Mouse (Mus musculus) intestine, postnatal 0 days (tissue): ENCODE measurements around the gene Cdk6. TPM values are rescaled to one million over a fixed set of nuclear protein-coding genes. Genes with fewer than 3 reads are reported as not detected.

Experiments
- ATAC-seq: fragments of 200-750 bp; cut with Nextera tagmentation; 2 replicates; pipeline ENCODE4 v1.8.0; 2017; ENCODE audit warnings: mild to moderate bottlenecking, moderate TSS enrichment, moderate library complexity
- H3K27ac ChIP-seq: fragments of 300-500 bp; sonication (generic); 2 replicates; pipeline ENCODE4 v1.5.1; 2014; ENCODE audit warnings: mild to moderate bottlenecking, low read depth, low read length, moderate library complexity
- H3K27me3 ChIP-seq: fragments of 300-500 bp; sonication (generic); replicated peaks from 2 replicates; pipeline ENCODE4 v1.6.1; 2014; ENCODE audit warnings: low read length, mixed read lengths; ENCODE audit not compliant: control insufficient read depth, insufficient read depth
- H3K36me3 ChIP-seq: fragments of 300-500 bp; sonication (generic); 2 replicates; pipeline ENCODE4 v1.6.1; 2014; ENCODE audit warnings: mild to moderate bottlenecking, moderate library complexity; ENCODE audit not compliant: control insufficient read depth, insufficient read depth
- H3K4me1 ChIP-seq: fragments of 300-500 bp; sonication (generic); replicated peaks from 2 replicates; pipeline ENCODE4 v1.6.1; 2014; ENCODE audit warnings: antibody characterized with exemption, low read length, mixed read lengths; ENCODE audit not compliant: control insufficient read depth, insufficient read depth
- H3K4me2 ChIP-seq: fragments of 300-500 bp; sonication (generic); replicated peaks from 2 replicates; pipeline ENCODE4 v1.6.1; 2014; ENCODE audit warnings: low read depth, mild to moderate bottlenecking, moderate library complexity
- H3K4me3 ChIP-seq: fragments of 300-500 bp; sonication (generic); 2 replicates; pipeline ENCODE4 v1.5.1; 2014; ENCODE audit warnings: low read depth, low read length
- H3K9ac ChIP-seq: fragments of 300-500 bp; sonication (generic); 2 replicates; pipeline ENCODE4 v1.6.1; 2014; ENCODE audit warnings: mild to moderate bottlenecking, low read depth, low read length
- H3K9me3 ChIP-seq: fragments of 300-500 bp; sonication (generic); 2 replicates; pipeline ENCODE4 v1.6.1; 2016; ENCODE audit warnings: mixed run types; ENCODE audit not compliant: control insufficient read depth
- CTCF ChIP-seq: sonication (generic); IDR thresholded peaks from 2 replicates; pipeline ENCODE4 v1.5.1; 2016; ENCODE audit warnings: low read depth, mild to moderate bottlenecking, control low read depth, antibody characterized with exemption, moderate library complexity
- WGBS: fragments of 180-500 bp; shearing (Covaris S2); extraction: QIAGEN DNeasy Blood & Tissue Kit; methylation state at CpG from one replicate; pipeline ENCODE4 v1.1.7; 2014; 5-methylcytosine and 5-hydroxymethylcytosine counted together
- polyA plus RNA-seq: library from polyadenylated mRNA; unstranded; fragments of >200 nt; fragmentation: Nextera tagmentation; extraction: Ambion mirVana; gene quantifications from 2 replicates; pipeline ENCODE4 v1.2.1, GENCODE M21; 2015

Cdk6 gene
- 12.7 and 13.2 TPM in 2 replicates for polyA plus RNA-seq

DNA sequence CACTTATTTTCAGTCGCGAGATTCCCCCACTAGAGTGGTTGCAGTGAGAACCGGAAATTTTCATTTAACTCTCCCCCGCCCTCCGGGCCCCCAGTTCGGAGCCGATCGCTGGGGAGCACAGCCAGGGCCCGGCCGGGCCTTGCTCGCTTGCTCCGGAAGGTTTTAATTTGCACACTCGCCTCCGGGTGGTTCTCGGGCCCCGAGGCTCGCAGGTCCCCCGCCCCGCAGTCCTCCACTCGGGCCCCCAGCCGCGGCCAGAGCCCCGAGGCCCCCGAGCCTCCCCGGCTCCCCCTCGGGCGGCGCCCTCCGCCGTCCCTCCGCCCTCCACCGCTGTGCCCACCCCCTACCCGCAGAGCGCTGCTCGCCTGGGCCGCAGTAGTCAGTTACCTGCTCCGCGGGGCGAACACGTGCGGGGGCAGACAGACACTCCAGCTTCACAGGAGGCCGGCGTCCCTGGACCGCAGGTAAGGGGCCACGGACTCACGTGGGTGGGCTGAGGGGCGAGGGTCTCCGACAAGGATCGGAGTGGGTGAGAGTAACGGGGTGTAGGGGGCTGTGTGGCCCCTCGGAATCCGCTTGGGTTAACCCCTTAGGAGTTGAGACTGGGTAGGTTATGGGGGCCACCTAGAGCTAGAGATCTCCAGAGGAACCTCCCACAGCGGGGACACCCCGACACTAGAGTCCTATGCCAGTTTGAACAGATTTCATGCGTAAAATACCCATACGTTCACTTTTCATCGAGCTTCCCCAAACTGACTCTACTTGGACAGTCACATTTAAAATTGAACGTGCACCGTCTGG, at the start of gene Cdk6:
Cdk6 (plus strand) TSS at position 375 of the 801 bp plus-strand sequence.
- H3K27ac ChIP-seq = peak within 1 kb of the TSS; percentile 62
- ATAC-seq = peak; percentile 20; the same call in 1 of the 2 replicates
- no peaks in the 10 kb centered on the region for H3K36me3 ChIP-seq
- no peaks in the 10 kb centered on the region for H3K4me1 ChIP-seq
- under 1% methylated on average over 58 of the region's 59 CpGs for WGBS
- H3K27me3 ChIP-seq = peaks cover 7% of the 10 kb centered on the region; the same call in 1 of the 2 replicates
- peak within 1 kb of the TSS; percentile 100 for H3K4me2 ChIP-seq
- H3K9ac ChIP-seq = peak within 1 kb of the TSS; percentile 64
- H3K9me3 ChIP-seq = no peaks in the 10 kb centered on the region
- peak within 1 kb of the TSS; percentile 77 for H3K4me3 ChIP-seq
- TF ChIP-seq CTCF = no peak

DNA sequence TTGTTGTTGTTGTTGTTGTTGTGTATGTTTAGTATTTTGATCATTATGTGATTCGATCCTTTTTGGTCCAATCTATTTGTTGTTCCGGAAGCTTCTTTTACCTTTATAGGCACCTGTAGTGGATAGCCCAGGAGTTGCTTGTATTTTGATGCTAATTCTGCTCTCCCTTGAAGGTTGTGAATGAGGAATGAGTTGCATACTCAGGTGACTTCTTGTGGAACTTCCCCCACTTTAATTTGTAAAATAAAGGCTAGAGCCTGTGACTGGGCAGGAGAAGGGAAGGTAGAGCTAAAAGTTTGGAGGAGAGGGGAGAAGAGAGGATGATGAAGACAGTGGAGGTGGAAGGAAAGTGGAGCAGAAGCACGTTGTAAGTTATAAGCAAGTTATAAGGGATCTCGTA, 47.6 kb upstream of the Cdk6 start:
- 85% methylated on average over 4 of the region's 4 CpGs for WGBS
- H3K27me3 ChIP-seq = no peaks in the 10 kb centered on the region
- H3K9ac ChIP-seq = no peak overlapping the region
- H3K9me3 ChIP-seq = no peaks in the 10 kb centered on the region
- no peak overlapping the region for H3K27ac ChIP-seq
- H3K4me1 ChIP-seq = no peaks in the 10 kb centered on the region
- no peak overlapping the region for H3K4me2 ChIP-seq
- H3K36me3 ChIP-seq = no peaks in the 10 kb centered on the region
- ATAC-seq = no peak
- TF ChIP-seq CTCF = no peak
- H3K4me3 ChIP-seq = no peak overlapping the region

DNA sequence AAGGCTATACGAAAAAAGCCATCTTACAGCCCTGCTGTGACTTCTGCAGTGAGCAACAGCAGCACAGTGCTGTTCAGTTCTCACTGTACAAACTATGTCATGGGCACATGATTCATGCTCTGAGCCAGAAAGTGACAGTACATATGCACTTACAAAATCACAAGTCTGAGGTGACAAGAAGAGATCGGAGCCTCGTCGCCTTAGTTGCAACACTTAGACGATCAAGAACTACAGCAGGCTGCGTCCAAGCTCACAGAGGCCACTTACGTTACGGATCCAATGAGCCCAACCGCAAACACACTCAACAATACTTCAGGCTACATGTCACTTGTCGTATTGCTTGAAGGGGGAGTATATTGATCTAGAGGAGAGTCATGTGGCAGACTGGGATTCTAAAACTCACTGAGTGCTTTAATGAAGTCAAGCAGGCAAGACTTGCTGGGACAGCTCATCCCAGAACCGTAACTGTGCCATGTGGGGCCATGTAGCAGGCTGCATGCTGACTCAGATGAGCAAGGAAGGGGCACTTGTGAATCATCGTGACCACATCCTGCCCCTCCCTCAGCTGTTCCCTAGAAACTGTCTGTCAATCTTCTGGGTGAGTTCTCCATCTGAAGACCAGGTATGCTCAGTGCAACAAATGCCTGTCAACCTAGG, 40.4 kb upstream of the Cdk6 start:
- no peaks in the 10 kb centered on the region for H3K36me3 ChIP-seq
- H3K4me1 ChIP-seq = no peaks in the 10 kb centered on the region
- no peak overlapping the region for H3K4me2 ChIP-seq
- WGBS = 87% methylated on average over 12 of the region's 12 CpGs
- ATAC-seq = no peak
- H3K4me3 ChIP-seq = no peak overlapping the region
- no peaks in the 10 kb centered on the region for H3K27me3 ChIP-seq
- no peak for TF ChIP-seq CTCF
- no peaks in the 10 kb centered on the region for H3K9me3 ChIP-seq
- H3K9ac ChIP-seq = no peak overlapping the region
- H3K27ac ChIP-seq = no peak overlapping the region

DNA sequence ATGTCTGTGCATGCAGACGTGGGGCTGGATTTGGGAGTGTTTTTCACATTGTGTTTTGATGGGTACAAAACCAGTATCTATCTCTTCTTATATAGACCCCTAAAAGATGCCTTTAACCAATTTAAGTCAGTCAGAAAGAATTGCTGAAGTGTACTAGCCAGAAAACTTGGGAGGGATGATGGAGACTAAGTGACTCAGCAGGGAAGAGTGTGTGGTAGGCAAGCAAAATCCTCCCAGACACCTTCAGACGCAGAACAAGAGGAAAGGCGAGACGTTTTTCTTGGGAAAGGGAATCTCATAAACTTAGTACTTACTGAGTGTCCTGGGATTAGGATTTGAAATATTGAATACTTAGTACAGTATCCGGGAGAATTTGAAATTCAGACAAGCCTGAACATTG, 39.8 kb upstream of the Cdk6 start:
- Histone ChIP-seq H3K9ac (no peak overlapping the region), H3K27ac (no peak overlapping the region), H3K36me3 (no peaks in the 10 kb centered on the region), H3K4me1 (no peaks in the 10 kb centered on the region), H3K4me2 (no peak overlapping the region), H3K4me3 (no peak overlapping the region), H3K9me3 (no peaks in the 10 kb centered on the region), H3K27me3 (no peaks in the 10 kb centered on the region)
- no peak for ATAC-seq
- WGBS = 74% methylated on average over 5 of the region's 5 CpGs
- no peak for TF ChIP-seq CTCF

DNA sequence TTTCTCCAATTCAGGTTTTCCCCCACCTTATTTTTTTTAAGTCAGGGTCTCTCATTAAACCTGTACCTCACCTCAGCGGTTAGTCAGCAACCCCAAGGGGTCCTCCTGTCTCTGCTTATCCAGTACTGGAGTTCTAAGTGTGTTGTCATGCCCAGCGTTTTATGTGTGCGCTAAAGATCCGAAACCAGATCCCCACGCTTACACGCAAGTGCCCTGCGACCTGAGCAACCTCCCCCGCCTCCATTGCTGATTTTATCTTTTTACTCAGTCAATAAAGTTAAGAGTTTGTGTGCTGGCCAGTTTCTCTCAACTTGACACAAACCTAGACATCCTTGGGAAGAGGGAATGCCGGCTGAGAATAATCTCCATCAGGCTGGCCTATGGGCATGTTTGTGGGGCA, 37.4 kb upstream of the Cdk6 start:
- H3K9ac ChIP-seq = no peak overlapping the region
- 93% methylated on average over 9 of the region's 9 CpGs for WGBS

DNA sequence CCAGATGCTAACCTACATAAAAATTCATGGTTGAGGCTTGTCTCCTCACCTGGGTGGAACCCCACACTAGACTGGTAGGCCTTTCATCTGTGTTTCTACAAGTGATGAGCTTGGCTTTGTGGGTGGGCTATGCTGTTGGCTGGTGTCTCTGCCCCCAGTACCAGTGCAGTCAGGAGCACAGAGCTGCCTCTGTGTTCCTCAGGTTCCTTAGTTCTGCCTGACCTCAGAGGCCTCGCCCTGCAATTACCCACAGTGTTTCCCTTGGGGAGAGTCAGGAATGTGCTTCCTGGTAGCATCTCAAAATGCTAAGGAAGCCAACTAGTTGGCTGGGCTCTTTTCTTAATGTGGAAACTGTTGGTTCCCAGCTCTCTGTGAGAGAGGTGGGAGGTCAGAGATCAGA, 35.1 kb upstream of the Cdk6 start:
- Histone ChIP-seq H3K27ac (no peak overlapping the region), H3K9ac (no peak overlapping the region), H3K9me3 (no peaks in the 10 kb centered on the region), H3K4me2 (no peak overlapping the region), H3K36me3 (no peaks in the 10 kb centered on the region), H3K4me1 (no peaks in the 10 kb centered on the region), H3K27me3 (no peaks in the 10 kb centered on the region), H3K4me3 (no peak overlapping the region)
- 77% methylated on average over 1 of the region's 1 CpGs for WGBS
- TF ChIP-seq CTCF = no peak
- no peak for ATAC-seq

More for the DNA sequence above, 37.4 kb upstream of the Cdk6 start:
- Histone ChIP-seq H3K4me3 (no peak overlapping the region), H3K4me2 (no peak overlapping the region), H3K4me1 (no peaks in the 10 kb centered on the region), H3K36me3 (no peaks in the 10 kb centered on the region), H3K27me3 (no peaks in the 10 kb centered on the region), H3K27ac (no peak overlapping the region), H3K9me3 (no peaks in the 10 kb centered on the region)
- no peak for ATAC-seq
- no peak for TF ChIP-seq CTCF
